Mouse (Mus musculus): ENCODE results near the gene Lpp.

Gene Lpp

DNA sequence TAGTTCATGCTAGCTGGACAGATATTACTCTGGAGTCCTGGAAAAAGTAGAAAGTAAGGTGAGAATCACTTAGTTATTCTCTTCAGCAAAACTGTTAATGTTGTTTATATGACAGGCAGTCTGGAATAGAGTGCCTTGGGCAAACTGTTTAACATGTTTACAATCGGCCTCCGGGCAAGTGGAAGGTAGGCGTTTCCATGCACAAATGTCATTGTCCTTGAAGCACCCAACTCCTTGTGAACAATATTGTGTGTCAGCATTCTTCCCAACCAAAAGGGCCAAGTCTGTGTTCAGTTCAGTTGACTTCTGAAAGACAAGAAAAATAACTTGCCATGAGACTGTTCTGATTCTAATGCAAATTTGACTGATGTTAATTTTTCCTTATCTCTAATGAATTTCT lies 539.5 kb downstream of the Lpp start:
- no peak for DNase-seq (ENCODE audit: low spot score)

DNA sequence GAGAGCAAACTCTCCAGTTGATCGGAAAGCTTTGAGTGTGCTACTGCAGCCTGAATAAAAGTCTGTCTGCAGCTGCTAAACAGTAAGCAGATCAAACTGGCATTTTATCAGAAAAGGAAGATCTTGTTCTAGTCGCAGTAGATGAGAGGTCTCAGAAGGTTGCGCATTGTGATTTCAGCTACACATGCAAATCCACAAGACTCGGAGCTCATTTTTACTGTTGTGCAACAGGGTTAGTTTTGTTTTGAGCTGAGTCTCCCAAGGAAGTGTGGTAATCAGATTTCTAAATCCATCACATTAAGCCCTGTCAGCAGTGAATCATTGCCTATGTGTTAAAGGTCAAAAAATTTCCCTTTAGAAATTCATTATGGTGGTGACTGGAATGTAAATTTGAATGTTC lies 540.4 kb downstream of the Lpp start:
- DNase-seq (ENCODE audit: low spot score): no peak

DNA sequence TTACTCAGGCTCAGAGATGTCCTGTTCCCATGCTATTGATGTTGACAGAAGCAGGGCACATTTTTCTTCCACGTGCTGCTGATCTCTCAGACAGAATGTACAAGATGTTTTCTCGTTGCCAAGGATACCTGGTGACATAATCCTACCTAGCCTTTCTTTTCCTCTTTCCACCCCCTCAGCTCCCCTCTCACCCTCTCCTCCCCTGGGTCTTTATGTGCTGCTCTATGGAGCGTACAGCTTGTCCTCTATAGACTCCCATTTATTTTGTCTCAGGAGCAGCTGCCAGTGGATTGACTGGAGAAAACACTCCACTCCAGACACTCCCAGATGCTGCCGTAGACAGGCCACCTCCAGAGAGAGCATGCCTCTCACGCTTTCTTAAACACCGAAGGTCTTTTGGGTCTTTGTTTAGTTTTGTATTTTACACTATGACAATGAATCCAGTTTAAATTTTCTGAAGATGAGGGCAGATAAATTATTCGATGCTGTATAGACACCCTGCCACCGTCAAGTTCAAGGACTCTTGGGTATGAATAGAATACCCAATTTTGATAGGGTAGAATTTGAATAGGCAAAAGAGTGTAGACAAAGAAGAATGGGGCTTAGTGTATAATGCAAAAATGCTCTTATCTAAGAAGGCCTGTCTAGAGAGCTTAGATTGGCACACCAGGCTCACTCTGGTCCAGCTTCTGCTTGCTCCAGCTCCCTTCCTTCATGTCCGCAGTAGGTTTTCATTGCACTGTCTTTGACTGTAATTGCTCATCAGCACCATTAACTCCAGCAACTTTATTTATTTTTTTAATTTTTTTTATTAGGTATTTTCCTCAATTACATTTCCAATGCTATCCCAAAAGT lies 548.2 kb downstream of the Lpp start:
- no peak for DNase-seq (ENCODE audit: low spot score)

DNA sequence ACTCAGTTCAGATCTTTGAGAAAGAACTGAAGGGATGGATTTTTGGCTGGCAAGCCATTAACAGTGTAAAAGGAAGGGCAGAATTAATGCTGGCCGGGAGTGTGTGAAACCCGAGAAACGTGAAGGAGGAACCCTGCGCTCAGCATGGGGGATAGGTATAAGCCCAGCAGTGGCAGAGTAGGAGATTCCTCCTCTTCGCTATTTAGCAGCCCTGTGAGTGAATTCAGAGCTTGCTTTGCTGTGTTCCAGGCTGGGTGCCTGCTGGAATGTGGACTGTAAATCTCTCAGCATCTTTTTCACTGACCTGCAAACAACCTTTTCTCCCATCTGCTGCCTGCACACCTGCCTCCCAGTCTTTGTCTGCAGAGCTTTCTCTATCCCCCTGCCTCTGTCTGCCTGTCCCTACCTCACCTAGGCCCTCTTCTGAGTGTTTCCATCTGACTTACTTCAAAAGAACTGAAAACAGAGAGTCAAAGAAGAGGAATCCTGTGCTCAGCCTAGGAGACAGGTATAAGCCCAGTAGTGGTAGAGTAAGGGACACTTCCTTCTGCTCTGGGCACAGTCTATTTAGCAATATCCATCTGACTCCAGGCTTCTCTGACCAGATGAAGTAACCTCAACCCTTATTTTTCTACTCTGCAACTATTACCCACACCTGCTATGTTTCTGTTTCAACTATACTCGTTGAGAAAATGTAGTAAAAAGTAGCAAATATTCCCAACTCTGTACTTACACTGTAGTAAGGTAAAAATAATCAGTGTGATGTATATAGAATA lies 550.4 kb downstream of the Lpp start:
- no peak for DNase-seq (ENCODE audit: low spot score)

DNA sequence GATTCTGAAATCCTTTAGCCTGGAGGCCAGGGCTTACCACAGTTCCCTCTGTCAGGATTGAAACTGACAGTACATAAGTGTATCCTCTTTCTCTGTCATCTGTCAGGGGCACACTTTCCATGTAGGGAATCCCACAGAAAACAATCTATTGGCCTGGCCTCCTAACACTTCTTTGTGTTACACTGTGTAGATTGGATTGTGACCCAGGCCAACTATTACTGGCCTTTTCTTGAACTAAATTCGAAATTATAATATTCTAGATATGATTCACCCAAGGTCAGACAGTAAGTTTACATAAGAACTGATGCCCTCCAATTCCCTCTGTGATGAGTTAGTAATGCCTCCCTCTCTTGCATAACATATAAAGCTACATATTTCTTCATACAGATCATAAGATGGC lies 553.0 kb downstream of the Lpp start:
- no peak for DNase-seq (ENCODE audit: low spot score)

DNA sequence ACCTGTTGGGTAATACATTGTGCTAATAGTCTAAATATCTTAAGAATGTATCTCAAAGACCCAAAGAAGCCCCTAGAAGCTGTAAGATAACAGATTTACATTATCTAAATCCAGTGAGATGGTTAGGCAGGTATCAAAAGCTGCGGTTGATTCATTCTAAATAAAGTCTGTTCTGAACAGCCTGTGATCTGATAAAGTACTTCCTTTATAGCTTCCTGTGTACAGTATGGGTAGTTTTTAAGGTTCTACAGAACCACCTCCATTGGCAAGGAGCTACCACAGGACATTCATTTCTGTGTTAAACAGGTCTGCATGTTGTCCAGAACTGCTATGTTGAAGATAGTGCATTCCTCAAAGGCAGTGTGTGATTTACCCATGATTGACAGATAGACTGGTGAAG lies 554.2 kb downstream of the Lpp start:
- DNase-seq (ENCODE audit: low spot score): no peak

DNA sequence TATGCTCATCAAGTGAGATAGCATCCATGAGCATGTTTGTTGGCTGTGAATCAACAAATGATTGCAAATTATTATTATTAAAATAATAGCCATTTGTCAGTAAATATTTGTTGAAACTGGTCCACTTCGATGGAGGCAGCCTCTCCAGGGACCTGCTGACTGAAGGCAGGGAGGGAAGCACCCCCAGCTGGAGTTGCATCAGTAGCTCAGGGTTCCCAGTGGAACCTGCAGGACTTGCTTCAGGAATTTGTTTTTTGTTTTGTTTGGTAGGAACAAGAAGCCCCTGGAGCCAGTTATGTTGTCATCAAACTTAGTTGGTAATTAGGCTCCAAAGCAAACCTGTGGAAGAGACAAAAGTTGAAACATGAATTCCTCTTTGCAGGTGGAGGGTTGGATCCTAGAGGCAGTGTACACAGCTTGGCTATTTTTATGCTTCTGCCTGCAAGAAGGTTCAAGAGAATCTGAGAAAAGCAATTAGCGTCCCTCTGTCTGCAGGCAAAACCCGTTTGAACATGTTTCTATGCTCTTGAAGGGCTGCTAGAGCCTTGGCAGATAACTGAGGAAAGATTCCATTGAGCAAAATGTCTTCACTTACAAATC lies 554.9 kb downstream of the Lpp start:
- no peak for DNase-seq (ENCODE audit: low spot score)

DNA sequence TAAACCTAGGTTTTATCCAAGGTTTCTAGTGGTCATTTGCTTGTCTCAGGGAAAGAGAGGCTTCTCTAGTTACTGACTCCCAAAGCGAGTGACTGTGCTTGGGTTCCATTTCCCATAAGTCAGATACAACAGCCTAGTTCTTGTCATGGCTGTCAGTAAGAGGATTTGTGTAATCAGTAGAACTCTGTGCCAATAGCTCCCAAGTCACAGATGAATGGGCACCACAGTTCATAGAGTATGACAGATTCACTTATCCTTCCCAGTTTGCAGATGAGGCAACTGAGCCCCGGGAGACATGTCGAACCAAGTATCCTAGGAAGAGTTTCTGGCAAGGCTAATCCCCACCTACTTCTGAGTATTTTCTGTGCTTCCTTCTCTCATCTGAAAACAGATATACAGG lies 556.0 kb downstream of the Lpp start:
- DNase-seq (ENCODE audit: low spot score): no peak

DNA sequence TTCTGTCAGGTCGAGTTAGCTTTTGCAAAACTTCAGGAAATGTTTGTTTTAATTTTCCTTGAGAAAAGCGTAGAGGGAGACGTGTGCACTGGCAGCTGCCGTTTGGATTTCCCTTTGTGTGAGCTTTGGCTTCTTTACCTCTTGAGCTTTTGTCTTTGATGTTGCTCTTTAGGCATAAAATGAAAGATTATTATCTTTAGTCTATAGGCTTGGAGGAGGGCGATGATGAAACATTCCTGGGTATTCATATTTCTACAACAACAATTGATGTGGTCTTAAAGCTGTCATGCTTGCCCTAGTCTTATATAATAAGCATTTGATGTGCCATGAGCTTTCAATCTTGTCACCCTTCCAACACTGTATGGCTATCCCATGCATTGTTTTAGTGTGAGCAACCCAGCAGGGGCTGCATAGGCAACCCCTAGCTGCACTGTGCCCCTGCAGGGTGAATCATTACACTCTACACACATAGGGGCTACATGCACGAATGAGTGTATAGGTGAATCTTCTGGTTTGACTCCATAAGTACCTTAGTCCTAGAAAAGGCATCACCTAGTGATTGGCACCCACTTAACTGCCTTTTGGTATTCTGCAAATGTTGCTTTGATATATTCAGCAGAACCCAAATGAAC lies 556.9 kb downstream of the Lpp start:
- no peak for DNase-seq (ENCODE audit: low spot score)

DNA sequence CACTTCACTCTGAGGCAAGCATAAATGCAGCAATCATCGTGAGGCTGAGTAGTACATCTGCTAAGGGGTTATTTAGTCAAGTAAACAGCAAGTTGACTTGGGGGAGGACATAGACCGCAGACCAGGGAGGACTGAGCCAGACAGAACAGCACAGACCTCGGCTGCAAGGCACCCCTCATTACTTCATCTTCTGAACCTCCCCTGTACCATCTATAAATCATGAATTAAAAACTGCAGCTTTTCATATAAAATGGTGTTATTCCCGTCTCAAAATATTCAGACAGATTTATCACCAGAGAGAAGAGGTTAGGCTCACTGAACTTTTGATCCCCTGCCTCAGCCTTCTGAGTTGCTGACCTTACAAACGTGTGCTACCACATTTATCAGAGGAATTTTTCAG lies 558.6 kb downstream of the Lpp start:
- DNase-seq (ENCODE audit: low spot score): no peak

DNA sequence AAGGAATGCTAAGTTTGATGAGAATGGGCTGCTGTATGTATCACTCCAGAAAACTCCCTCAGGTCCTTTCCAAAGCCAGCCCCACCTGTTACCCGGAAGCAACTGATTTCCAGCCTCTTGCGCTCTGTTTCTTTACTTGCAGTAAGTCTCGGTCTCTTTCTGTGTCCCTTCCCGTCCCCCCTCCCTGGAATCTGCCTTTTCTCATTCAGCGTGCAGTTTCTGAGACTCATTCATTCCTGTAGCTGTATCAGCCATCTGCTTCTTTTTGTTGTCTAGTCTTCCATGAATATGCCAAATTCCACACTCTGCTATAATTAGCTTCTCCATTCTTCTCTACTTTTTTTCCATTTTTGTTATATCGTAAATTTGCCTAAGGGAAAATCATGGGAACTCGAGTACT lies 561.7 kb downstream of the Lpp start:
- DNase-seq (ENCODE audit: low spot score): no peak

DNA sequence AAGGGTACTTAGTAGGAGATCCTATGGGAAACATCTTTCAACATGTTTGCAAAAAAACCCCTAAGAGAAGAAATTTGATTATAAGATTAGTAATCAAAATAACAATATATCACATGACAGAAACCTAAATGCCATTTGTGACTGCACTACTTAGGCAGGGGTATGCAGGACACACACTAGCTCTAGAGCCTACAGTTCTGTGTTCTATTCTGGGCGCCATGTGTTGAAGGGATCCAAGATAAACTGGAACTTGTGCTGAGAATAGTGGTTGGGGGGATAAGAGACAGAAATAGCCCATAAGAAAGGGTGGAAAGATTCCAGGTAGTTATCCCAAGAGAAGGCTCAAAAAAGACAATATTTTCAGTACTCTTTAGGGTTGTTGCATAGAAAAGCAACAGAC lies 565.4 kb downstream of the Lpp start:
- no peak for DNase-seq (ENCODE audit: low spot score)

DNA sequence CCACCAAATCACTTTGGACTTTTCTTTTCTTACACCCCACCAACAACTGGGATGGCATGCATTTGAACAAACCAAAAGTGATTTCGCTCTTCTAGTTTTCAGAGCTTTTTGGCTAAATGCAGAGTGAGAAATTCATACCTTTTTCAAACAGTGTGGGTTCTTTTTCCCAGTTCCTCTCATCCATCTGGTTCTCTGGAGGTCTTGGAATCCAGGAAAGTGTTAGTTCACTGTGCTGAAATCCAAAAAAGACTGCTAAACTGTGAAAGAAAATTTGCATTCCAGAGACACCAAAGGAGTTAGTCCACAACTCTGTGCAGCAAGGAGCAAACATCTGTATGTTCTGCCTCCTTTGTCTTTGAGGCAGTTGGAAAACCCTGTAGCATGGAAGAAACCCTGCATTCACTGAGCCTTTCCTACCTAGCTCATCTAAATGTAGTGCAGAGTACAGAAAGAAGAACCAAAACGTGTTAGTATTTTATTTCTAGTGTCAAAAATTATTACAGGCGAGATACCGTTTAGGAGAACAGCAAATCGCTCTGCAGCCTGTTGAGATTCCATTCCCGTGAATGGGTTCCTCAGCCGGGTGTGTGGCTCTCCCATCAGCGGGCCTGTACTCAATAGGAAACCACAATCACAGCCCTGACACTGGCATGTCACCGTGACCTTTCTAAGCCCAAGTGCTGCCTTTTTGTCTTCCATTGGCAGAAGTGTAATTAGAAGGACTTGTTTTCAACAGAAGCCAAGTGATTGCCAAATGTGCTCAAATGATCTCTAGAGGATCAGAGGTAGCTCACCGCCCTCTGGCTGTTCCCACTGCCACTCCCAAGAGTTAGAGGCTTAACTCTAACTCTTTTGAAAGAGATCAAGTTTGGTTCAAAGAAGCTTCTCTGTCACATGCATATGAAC lies 567.8 kb downstream of the Lpp start:
- no peak for DNase-seq (ENCODE audit: low spot score)

DNA sequence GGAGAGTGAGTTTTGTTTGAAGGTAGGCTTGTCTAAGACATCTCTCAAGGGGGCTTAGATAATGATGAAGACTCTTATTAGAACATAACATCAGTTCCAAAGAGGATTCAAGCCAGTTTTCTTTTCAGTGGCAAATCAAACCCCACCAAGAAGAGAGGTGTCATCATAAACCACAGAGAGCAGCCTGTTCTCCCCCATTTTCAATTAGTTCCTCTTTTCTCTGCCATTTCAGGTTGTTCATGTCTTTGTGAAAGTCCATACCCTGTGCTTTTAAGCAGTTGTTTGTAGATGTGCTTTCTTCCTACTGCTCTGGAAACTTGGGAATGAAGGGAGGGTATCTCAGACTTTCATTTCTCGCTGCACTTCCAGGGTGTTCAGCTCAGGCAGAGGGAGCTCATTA lies 571.0 kb downstream of the Lpp start:
- no peak for DNase-seq (ENCODE audit: low spot score)

DNA sequence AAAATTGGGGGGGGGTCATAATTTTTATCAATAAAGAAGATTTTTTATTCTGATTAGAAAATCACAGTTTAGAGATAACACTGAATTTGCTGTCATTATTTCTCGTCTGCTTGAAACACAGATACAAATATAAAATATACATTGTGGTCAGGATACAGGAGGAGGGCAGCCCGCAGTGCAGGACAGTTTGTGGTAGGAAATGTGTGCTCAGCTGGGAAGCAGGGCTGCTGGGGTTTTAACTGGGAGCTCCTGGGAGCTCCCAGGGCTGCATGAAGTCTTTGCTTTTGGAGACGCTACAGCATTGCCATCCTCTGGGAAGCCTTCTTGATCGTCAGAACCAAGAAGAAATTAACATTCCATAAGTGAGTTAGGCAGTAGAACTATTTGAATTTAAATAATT lies 571.8 kb downstream of the Lpp start:
- no peak for DNase-seq (ENCODE audit: low spot score)

DNA sequence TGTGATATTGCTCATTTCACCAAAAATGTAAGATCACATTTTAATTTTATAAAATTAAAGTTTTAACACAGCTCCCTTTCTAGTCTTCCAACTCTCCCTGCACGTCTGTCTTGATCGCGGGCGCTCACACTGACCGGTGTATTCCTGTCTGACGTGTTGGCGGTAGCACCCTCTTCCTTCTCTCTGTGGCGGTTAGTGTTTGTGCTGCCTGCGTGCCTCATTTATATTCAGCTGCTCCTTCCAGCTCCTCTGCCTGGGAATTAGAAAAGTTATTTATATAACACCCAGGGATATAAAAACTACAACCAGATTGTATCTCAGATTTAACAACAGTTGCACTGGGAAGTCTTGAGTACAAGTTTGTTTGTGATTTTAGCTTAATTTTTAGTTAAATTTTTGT lies 573.2 kb downstream of the Lpp start:
- DNase-seq (ENCODE audit: low spot score): no peak

DNA sequence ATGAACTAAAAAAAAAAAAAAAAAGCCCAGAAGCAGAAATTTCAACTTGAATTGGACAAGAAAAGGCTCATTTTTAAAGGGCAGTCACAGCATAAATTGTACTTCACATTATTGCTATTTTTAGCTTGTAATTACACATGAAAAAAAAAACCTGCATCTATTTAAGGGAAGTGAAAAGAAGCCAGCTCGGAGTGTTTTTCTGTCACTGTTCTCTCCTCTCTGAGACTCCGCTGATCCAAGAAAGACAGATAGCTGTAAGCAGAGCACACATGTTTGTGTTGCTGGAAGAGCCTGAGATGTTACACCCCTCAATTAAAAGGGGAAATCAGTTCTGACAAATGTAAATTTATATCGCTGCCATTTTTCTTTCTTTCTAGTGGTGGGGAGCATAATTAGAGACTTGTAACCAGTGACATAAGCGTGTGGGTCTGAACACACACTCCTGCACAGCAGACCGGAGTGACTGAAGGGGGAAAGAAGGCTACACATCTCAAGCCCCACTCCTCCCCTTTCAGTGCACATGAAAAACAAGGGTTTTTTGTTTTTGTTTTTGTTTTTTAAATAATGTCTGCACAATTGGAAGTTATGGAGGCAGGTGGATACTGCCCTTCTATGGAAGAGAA lies 579.8 kb downstream of the Lpp start:
- DNase-seq (ENCODE audit: low spot score): no peak

DNA sequence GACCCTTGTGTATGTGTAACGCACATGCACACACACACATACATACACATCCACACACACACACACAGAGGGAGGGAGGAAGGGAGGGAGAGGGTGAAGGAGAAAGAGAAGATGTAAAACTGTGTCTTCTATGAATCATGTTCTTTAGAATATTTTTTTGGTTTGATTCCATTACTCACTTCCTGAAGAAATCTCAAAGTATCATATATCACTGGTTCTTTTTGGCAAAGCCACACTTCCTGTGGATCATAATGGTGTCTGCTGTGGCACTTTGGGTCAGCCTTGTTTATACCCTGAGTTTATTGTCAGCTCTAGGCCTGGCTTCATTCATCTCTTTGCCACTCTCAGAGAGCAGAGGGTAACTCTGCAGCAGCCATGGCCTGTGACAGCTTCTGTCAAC lies 584.5 kb downstream of the Lpp start:
- no peak for DNase-seq (ENCODE audit: low spot score)

DNA sequence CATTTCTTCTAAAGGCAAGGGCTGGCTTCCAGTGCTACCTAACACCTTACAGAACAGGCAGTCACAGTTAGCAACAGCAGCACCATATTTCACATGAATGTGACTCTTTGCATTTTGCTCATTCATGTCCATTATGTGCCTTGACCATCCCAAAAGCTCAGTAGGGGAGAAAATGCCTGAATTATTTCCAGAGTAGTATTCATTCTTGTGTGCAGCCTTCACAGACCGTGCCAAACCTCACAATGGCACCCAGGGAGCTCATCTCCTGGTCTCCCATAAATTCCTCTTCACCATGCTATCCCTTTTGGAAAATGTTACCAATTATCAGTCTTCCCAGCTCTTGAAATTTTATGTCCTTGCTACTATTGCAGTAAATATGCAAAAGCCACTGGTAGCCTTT lies 584.9 kb downstream of the Lpp start:
- DNase-seq (ENCODE audit: low spot score): no peak

DNA sequence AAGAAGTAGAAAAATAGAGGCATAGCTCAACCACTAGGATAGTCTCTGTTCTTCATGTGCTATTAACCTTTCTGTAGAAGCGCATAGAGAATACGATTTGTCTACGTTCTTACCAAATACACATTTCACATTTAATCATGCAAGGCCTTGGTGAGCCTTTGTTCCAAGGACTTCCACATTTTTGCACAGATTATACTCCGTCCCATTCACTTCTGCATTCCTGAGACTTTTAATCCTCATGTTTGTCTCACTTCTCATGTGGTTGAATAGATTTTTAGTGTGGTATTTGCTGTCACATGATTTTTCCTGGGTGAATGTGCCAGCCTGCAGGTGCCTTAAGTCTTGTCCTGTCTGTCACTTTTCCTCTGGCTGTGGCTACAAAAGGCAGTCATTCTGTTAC lies 586.1 kb downstream of the Lpp start:
- no peak for DNase-seq (ENCODE audit: low spot score)

DNA sequence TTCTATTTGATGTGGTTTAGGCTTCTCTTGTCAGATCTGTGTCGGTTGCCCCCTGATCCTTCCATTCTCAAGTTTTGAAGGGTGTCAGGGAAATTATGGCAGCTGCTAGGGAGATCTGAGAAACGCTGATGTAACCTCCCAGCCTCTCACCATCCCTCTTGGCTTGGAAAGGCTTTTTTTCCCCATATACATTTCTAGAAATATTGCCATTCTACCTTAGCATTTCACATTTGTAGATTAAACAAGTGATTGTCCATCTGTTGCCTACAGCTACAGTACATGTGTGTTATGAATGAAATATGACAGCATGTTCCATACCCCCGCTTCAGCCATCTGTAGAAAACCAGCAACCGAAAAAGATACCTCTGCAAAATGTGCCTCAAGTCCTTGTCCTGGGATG lies 589.5 kb downstream of the Lpp start:
- no peak for DNase-seq (ENCODE audit: low spot score)

Measured in ovary, postnatal 14 days (tissue).